Mouse (Mus musculus) lung, embryonic 14.5 days (tissue): Measurements from ENCODE around the gene Phkg2. TPM values are rescaled to one million over a fixed set of nuclear protein-coding genes. Genes with fewer than 3 reads are reported as not detected.

Experiments used
- ATAC-seq: fragments of 200-750 bp; cut with Nextera tagmentation; 2 replicates; pipeline ENCODE4 v1.8.0; 2017; ENCODE audit warnings: mild to moderate bottlenecking, moderate TSS enrichment, moderate library complexity; ENCODE audit not compliant: insufficient read depth
- DNase-seq: peaks from one replicate; pipeline ENCODE4 v3.0.0-alpha.2; 2015
- H3K27ac ChIP-seq: fragments of 300-500 bp; sonication (generic); 2 replicates; pipeline ENCODE4 v1.5.1; 2014; ENCODE audit warnings: low read depth, mild to moderate bottlenecking, moderate library complexity
- H3K27me3 ChIP-seq: fragments of 300-500 bp; sonication (generic); 2 replicates; pipeline ENCODE4 v1.6.1; 2014; ENCODE audit warnings: low read length, control low read depth; ENCODE audit not compliant: insufficient read depth
- H3K36me3 ChIP-seq: fragments of 300-500 bp; sonication (generic); 2 replicates; pipeline ENCODE4 v1.6.1; 2014; ENCODE audit warnings: control low read depth; ENCODE audit not compliant: insufficient read depth
- H3K4me1 ChIP-seq: fragments of 300-500 bp; sonication (generic); 2 replicates; pipeline ENCODE4 v1.6.1; 2014; ENCODE audit warnings: antibody characterized with exemption, control low read depth; ENCODE audit not compliant: insufficient read depth
- H3K4me2 ChIP-seq: fragments of 300-500 bp; sonication (generic); 2 replicates; pipeline ENCODE4 v1.6.1; 2014; ENCODE audit warnings: mild to moderate bottlenecking
- H3K4me3 ChIP-seq: fragments of 300-500 bp; sonication (generic); 2 replicates; pipeline ENCODE4 v1.5.1; 2014; ENCODE audit warnings: low read depth, low read length
- H3K9ac ChIP-seq: fragments of 300-500 bp; sonication (generic); 2 replicates; pipeline ENCODE4 v1.6.1; 2014
- H3K9me3 ChIP-seq: fragments of 300-500 bp; sonication (generic); 2 replicates; pipeline ENCODE4 v1.6.1; 2016; ENCODE audit warnings: low read depth, low read length, control low read depth
- CTCF ChIP-seq: IDR thresholded peaks from 2 replicates; pipeline ENCODE4 v1.5.1; 2016; ENCODE audit warnings: antibody characterized with exemption, low read depth
- WGBS: fragments of 180-500 bp; shearing (Covaris S2); extraction: QIAGEN DNeasy Blood & Tissue Kit; methylation state at CpG from one replicate; pipeline ENCODE4 v1.1.7; 2014; 5-methylcytosine and 5-hydroxymethylcytosine counted together
- polyA plus RNA-seq: library from polyadenylated mRNA; unstranded; fragments of >200 nt; fragmentation: Nextera tagmentation; extraction: Ambion mirVana; gene quantifications from 2 replicates; pipeline ENCODE4 v1.2.1, GENCODE M21; 2014

Gene Phkg2
- polyA plus RNA-seq = 31.3 and 39.3 TPM in 2 replicates

- under 1% methylated on average over 17 of the region's 17 CpGs for WGBS
- H3K27me3 ChIP-seq = no peaks in the 10 kb centered on the region
- no peaks in the 10 kb centered on the region for H3K9me3 ChIP-seq
- TF ChIP-seq CTCF = no peak
- H3K4me3 ChIP-seq = peak within 1 kb of the TSS; percentile 71
- peak; percentile 99 for ATAC-seq
- peak; percentile 98 for DNase-seq
- H3K36me3 ChIP-seq = peaks cover 21% of the 10 kb centered on the region
- H3K4me2 ChIP-seq = peak within 1 kb of the TSS; percentile 92
- H3K27ac ChIP-seq = peak within 1 kb of the TSS; percentile 72
- peak within 1 kb of the TSS; percentile 77 for H3K9ac ChIP-seq
- H3K4me1 ChIP-seq = 0 out of 2 replicates have a peak, but pooled peaks cover 3% of the 10 kb centered on the region
These were observed at the start of gene Phkg2 for GRCm38 (mm10) chr7:127572895-127573471. Gene Phkg2, plus strand, starts transcription at chr7:127573340.

GRCm38 (mm10) chr7:127541671-127542070 is 31.5 kb upstream of the Phkg2 start:
- peaks cover 93% of the 10 kb centered on the region for H3K36me3 ChIP-seq
- no peak overlapping the region for H3K9ac ChIP-seq
- no peak for ATAC-seq
- no peak for DNase-seq
- no peak for TF ChIP-seq CTCF
- H3K4me1 ChIP-seq = no peaks in the 10 kb centered on the region
- 92% methylated on average over 3 of the region's 3 CpGs for WGBS
- H3K4me3 ChIP-seq = no peak overlapping the region
- no peak overlapping the region for H3K27ac ChIP-seq
- H3K4me2 ChIP-seq = no peak overlapping the region
- H3K9me3 ChIP-seq = no peaks in the 10 kb centered on the region
- no peaks in the 10 kb centered on the region for H3K27me3 ChIP-seq

GRCm38 (mm10) chr7:127549116-127549835 is 23.9 kb upstream of the Phkg2 start:
- Histone ChIP-seq H3K9me3 (no peaks in the 10 kb centered on the region), H3K27ac (no peak overlapping the region), H3K4me1 (no peaks in the 10 kb centered on the region), H3K36me3 (peaks cover 83% of the 10 kb centered on the region), H3K27me3 (no peaks in the 10 kb centered on the region), H3K9ac (no peak overlapping the region), H3K4me3 (no peak overlapping the region), H3K4me2 (no peak overlapping the region)
- ATAC-seq (no peak), DNase-seq (no peak)
- WGBS = 86% methylated on average over 15 of the region's 15 CpGs
- no peak for TF ChIP-seq CTCF

GRCm38 (mm10) chr7:127551558-127551957 is 21.6 kb upstream of the Phkg2 start:
- WGBS = 94% methylated on average over 8 of the region's 8 CpGs
- no peaks in the 10 kb centered on the region for H3K4me1 ChIP-seq
- no peak for TF ChIP-seq CTCF
- no peak overlapping the region for H3K27ac ChIP-seq
- DNase-seq = no peak
- no peaks in the 10 kb centered on the region for H3K9me3 ChIP-seq
- no peak for ATAC-seq
- H3K27me3 ChIP-seq = no peaks in the 10 kb centered on the region
- no peak overlapping the region for H3K4me3 ChIP-seq
- H3K9ac ChIP-seq = no peak overlapping the region
- H3K4me2 ChIP-seq = no peak overlapping the region
- peaks cover 86% of the 10 kb centered on the region for H3K36me3 ChIP-seq

- Histone ChIP-seq H3K36me3 (peaks cover 93% of the 10 kb centered on the region), H3K4me3 (no peak overlapping the region), H3K27me3 (no peaks in the 10 kb centered on the region), H3K4me2 (no peak overlapping the region), H3K27ac (no peak overlapping the region), H3K9me3 (no peaks in the 10 kb centered on the region), H3K9ac (no peak overlapping the region), H3K4me1 (no peaks in the 10 kb centered on the region)
- TF ChIP-seq CTCF = no peak
- 94% methylated on average over 11 of the region's 11 CpGs for WGBS
- ATAC-seq = 0 out of 2 replicates have a peak, but pooled peaks have one; percentile 31
- DNase-seq = no peak
These were observed 12.6 kb upstream of the Phkg2 start for GRCm38 (mm10) chr7:127560580-127560979.

GRCm38 (mm10) chr7:127561340-127561858 is 11.7 kb upstream of the Phkg2 start, which contains the start of gene Tmem265:
Gene Tmem265, plus strand, starts transcription at chr7:127561390.
- ATAC-seq = no peak
- DNase-seq = no peak
- Histone ChIP-seq H3K9ac (no peak within 1 kb of the TSS), H3K4me1 (no peaks in the 10 kb centered on the region), H3K27ac (no peak within 1 kb of the TSS), H3K4me2 (no peak within 1 kb of the TSS), H3K36me3 (peaks cover 93% of the 10 kb centered on the region), H3K9me3 (no peaks in the 10 kb centered on the region), H3K27me3 (no peaks in the 10 kb centered on the region), H3K4me3 (no peak within 1 kb of the TSS)
- TF ChIP-seq CTCF = no peak
- WGBS = 84% methylated on average over 5 of the region's 5 CpGs
